Mouse (Mus musculus) kidney, postnatal 0 days (tissue): ENCODE data around the gene Chd1. TPM values are rescaled to one million over a fixed set of nuclear protein-coding genes. Genes with fewer than 3 reads are reported as not detected.

Experiments
- ATAC-seq: fragments of 200-750 bp; cut with Nextera tagmentation; replicated peaks from 2 replicates; pipeline ENCODE4 v1.8.0; 2017; ENCODE audit warnings: low read depth, moderate number of reproducible peaks, moderate TSS enrichment, moderate library complexity; ENCODE audit not compliant: low FRiP score
- DNase-seq: peaks from one replicate; pipeline ENCODE4 v3.0.0-alpha.2; 2016; ENCODE audit warnings: low spot score
- H3K27ac ChIP-seq: fragments of 300-500 bp; sonication (generic); 2 replicates; pipeline ENCODE4 v1.5.1; 2014; ENCODE audit warnings: mild to moderate bottlenecking
- H3K27me3 ChIP-seq: fragments of 300-500 bp; sonication (generic); 2 replicates; pipeline ENCODE4 v1.6.1; 2014; ENCODE audit warnings: low read length, mixed read lengths; ENCODE audit not compliant: insufficient read depth
- H3K36me3 ChIP-seq: fragments of 300-500 bp; sonication (generic); 2 replicates; pipeline ENCODE4 v1.6.1; 2014; ENCODE audit warnings: low read length, mixed read lengths; ENCODE audit not compliant: insufficient read depth
- H3K4me1 ChIP-seq: fragments of 300-500 bp; sonication (generic); replicated peaks from 2 replicates; pipeline ENCODE4 v1.6.1; 2014; ENCODE audit warnings: antibody characterized with exemption, low read length, mixed read lengths; ENCODE audit not compliant: insufficient read depth
- H3K4me2 ChIP-seq: fragments of 300-500 bp; sonication (generic); 2 replicates; pipeline ENCODE4 v1.6.1; 2014; ENCODE audit warnings: mild to moderate bottlenecking, low read length, moderate library complexity, mixed read lengths
- H3K4me3 ChIP-seq: fragments of 300-500 bp; sonication (generic); replicated peaks from 2 replicates; pipeline ENCODE4 v1.5.1; 2014; ENCODE audit warnings: low read depth, low read length
- H3K9ac ChIP-seq: fragments of 300-500 bp; sonication (generic); 2 replicates; pipeline ENCODE4 v1.6.1; 2014; ENCODE audit warnings: low read depth, low read length
- H3K9me3 ChIP-seq: fragments of 300-500 bp; sonication (generic); replicated peaks from 2 replicates; pipeline ENCODE4 v1.6.1; 2016; ENCODE audit warnings: low read length, inconsistent platforms, mixed read lengths
- CTCF ChIP-seq: IDR thresholded peaks from 2 replicates; pipeline ENCODE4 v1.5.1; 2016; ENCODE audit warnings: antibody characterized with exemption, low read depth, mild to moderate bottlenecking, moderate library complexity
- WGBS: fragments of 180-500 bp; shearing (Covaris S2); extraction: QIAGEN DNeasy Blood & Tissue Kit; methylation state at CpG from one replicate; pipeline ENCODE4 v1.1.7; 2014; 5-methylcytosine and 5-hydroxymethylcytosine counted together
- polyA plus RNA-seq: library from polyadenylated mRNA; unstranded; fragments of >200 nt; fragmentation: Nextera tagmentation; extraction: Ambion mirVana; gene quantifications from 2 replicates; pipeline ENCODE4 v1.2.1, GENCODE M21; 2015

The Chd1 gene
- polyA plus RNA-seq, 1 experiment from 2014 or later, result 23.4 TPM

GRCm38 (mm10) chr17:15818372-15818771 is 113.6 kb downstream of the Chd1 start:
- no peak for ATAC-seq
- peaks cover 12% of the 10 kb centered on the region; the same call in 1 of the 2 replicates for H3K4me1 ChIP-seq
- H3K27ac ChIP-seq, result no peak overlapping the region
- 79% methylated on average over 8 of the region's 8 CpGs for WGBS
- no peak overlapping the region for H3K4me2 ChIP-seq
- DNase-seq, result no peak
- H3K27me3 ChIP-seq, result no peaks in the 10 kb centered on the region
- H3K9me3 ChIP-seq, result no peaks in the 10 kb centered on the region
- 0 out of 2 replicates have a peak, but pooled peaks cover 5% of the 10 kb centered on the region for H3K36me3 ChIP-seq
- no peak overlapping the region for H3K9ac ChIP-seq
- H3K4me3 ChIP-seq, result no peak overlapping the region
- no peak for TF ChIP-seq CTCF

GRCm38 (mm10) chr17:15820146-15820545 is 115.4 kb downstream of the Chd1 start:
- ATAC-seq, result no peak
- no peak overlapping the region for H3K4me2 ChIP-seq
- DNase-seq, result no peak
- H3K9ac ChIP-seq, result no peak overlapping the region
- no peak overlapping the region for H3K27ac ChIP-seq
- no peak for TF ChIP-seq CTCF
- H3K9me3 ChIP-seq, result no peaks in the 10 kb centered on the region
- no peaks in the 10 kb centered on the region for H3K27me3 ChIP-seq
- peaks cover 13% of the 10 kb centered on the region for H3K4me1 ChIP-seq
- no peak overlapping the region for H3K4me3 ChIP-seq
- 0 out of 2 replicates have a peak, but pooled peaks cover 5% of the 10 kb centered on the region for H3K36me3 ChIP-seq
- 68% methylated on average over 6 of the region's 6 CpGs for WGBS

GRCm38 (mm10) chr17:15820761-15821160 is 116.0 kb downstream of the Chd1 start:
- 63% methylated on average over 10 of the region's 10 CpGs for WGBS
- TF ChIP-seq CTCF, result no peak
- no peaks in the 10 kb centered on the region for H3K9me3 ChIP-seq
- H3K4me3 ChIP-seq, result no peak overlapping the region
- H3K4me1 ChIP-seq, result peaks cover 13% of the 10 kb centered on the region
- no peaks in the 10 kb centered on the region for H3K27me3 ChIP-seq
- no peak overlapping the region for H3K9ac ChIP-seq
- no peak for DNase-seq
- no peak overlapping the region for H3K27ac ChIP-seq
- H3K36me3 ChIP-seq, result 0 out of 2 replicates have a peak, but pooled peaks cover 5% of the 10 kb centered on the region
- ATAC-seq, result no peak
- no peak overlapping the region for H3K4me2 ChIP-seq

- H3K9ac ChIP-seq, result no peak overlapping the region
- H3K4me3 ChIP-seq, result no peak overlapping the region
- peaks cover 13% of the 10 kb centered on the region for H3K4me1 ChIP-seq
- ATAC-seq, result no peak
- no peak overlapping the region for H3K27ac ChIP-seq
- H3K27me3 ChIP-seq, result no peaks in the 10 kb centered on the region
- DNase-seq, result no peak
- H3K9me3 ChIP-seq, result no peaks in the 10 kb centered on the region
- H3K36me3 ChIP-seq, result 0 out of 2 replicates have a peak, but pooled peaks cover 5% of the 10 kb centered on the region
- H3K4me2 ChIP-seq, result no peak overlapping the region
- 89% methylated on average over 4 of the region's 4 CpGs for WGBS
- no peak for TF ChIP-seq CTCF
Observed at GRCm38 (mm10) chr17:15821706-15822105, 116.9 kb downstream of the Chd1 start.

Other genes starting within 250 kb of the Chd1 start
- 296 and 318 TPM in 2 replicates for gene Psmb1, start 205.2 kb upstream of the Chd1 start, polyA plus RNA-seq
- 39.7 and 41.0 TPM in 2 replicates for gene Tbp, start 205.1 kb upstream of the Chd1 start, polyA plus RNA-seq
- gene Pdcd2, start 177.7 kb upstream of the Chd1 start, polyA plus RNA-seq, result 49.5 and 57.5 TPM in 2 replicates
- gene Prdm9, start 140.6 kb upstream of the Chd1 start, polyA plus RNA-seq, result 1.8 and 1.9 TPM in 2 replicates
- 12.5 and 15.0 TPM in 2 replicates for gene Rgmb, start 126.1 kb downstream of the Chd1 start, polyA plus RNA-seq